Mouse (Mus musculus) MEL (cell line): ENCODE measurements around the gene Nsmf. TPM values are rescaled to one million over a fixed set of nuclear protein-coding genes. Genes with fewer than 3 reads are reported as not detected.

Source experiments
- DNase-seq: peaks from one replicate; pipeline ENCODE4 v3.0.0; 2011; ENCODE audit warnings: low read depth, low spot score
- H3K27ac ChIP-seq: 2 replicates; pipeline ENCODE4 v1.5.1; 2012; ENCODE audit warnings: low read depth, mild to moderate bottlenecking, control low read depth, low read length, moderate library complexity; ENCODE audit not compliant: control insufficient read depth
- H3K27me3 ChIP-seq, 2 experiments: fragments of 150-350 bp in 1 of 2; sonication (generic) in 1 of 2; 2 replicates each; pipeline ENCODE4 v1.6.1; 2012; ENCODE audit warnings: low read length in 2 of 2, mild to moderate bottlenecking in 2 of 2, improper control_type of control experiment in 1 of 2, moderate library complexity in 1 of 2; ENCODE audit not compliant: insufficient read depth in 2 of 2, control insufficient read depth in 1 of 2
- H3K36me3 ChIP-seq, 2 experiments: 2 replicates each; pipeline ENCODE4 v1.6.1; 2012 to 2014; ENCODE audit warnings: low read length in 2 of 2, improper control_type of control experiment in 1 of 2, inconsistent platforms in 1 of 2, mild to moderate bottlenecking in 1 of 2; ENCODE audit not compliant: insufficient read depth in 2 of 2, control insufficient read depth in 1 of 2
- H3K4me1 ChIP-seq, 2 experiments: fragments of 150-350 bp in 1 of 2; sonication (generic) in 1 of 2; 2 replicates each; pipeline ENCODE4 v1.6.1; 2012; ENCODE audit warnings: low read length in 2 of 2, improper control_type of control experiment in 1 of 2, mild to moderate bottlenecking in 1 of 2; ENCODE audit not compliant: insufficient read depth in 2 of 2, control insufficient read depth in 1 of 2
- H3K4me3 ChIP-seq, 2 experiments: fragments of 150-350 bp in 1 of 2; sonication (generic) in 1 of 2; 2 replicates each; pipeline ENCODE4 v1.5.1; 2012; ENCODE audit warnings: low read depth in 2 of 2, low read length in 2 of 2, mild to moderate bottlenecking in 2 of 2, moderate library complexity in 2 of 2, control low read depth in 1 of 2, improper control_type of control experiment in 1 of 2; ENCODE audit not compliant: control insufficient read depth in 1 of 2, insufficient read depth in 1 of 2
- H3K79me2 ChIP-seq: 2 replicates; pipeline ENCODE4 v1.6.1; 2012; ENCODE audit warnings: mild to moderate bottlenecking, low read length, moderate library complexity; ENCODE audit not compliant: control insufficient read depth, poor library complexity, insufficient read depth
- H3K9ac ChIP-seq: 2 replicates; pipeline ENCODE4 v1.6.1; 2012; ENCODE audit warnings: low read depth, mild to moderate bottlenecking, control low read depth, low read length, moderate library complexity; ENCODE audit not compliant: control insufficient read depth, poor library complexity, severe bottlenecking
- H3K9me3 ChIP-seq: fragments of 150-350 bp; sonication (generic); replicated peaks from 2 replicates; pipeline ENCODE4 v1.6.1; 2012; ENCODE audit warnings: mild to moderate bottlenecking, low read length, improper control_type of control experiment, moderate library complexity; ENCODE audit not compliant: insufficient read depth
- BHLHE40 ChIP-seq: IDR thresholded peaks from 2 replicates; pipeline ENCODE4 v1.6.1; 2012; ENCODE audit warnings: low read depth, mild to moderate bottlenecking, inconsistent platforms, low read length, improper control_type of control experiment, borderline replicate concordance
- CTCF ChIP-seq, 3 experiments: IDR thresholded peaks in 2 of 3; conservative IDR thresholded peaks in 1 of 3; 2 replicates each; pipeline ENCODE4 v1.5.1; 2011 to 2012; ENCODE audit warnings: low read length in 3 of 3, low read depth in 2 of 3, mild to moderate bottlenecking in 2 of 3, improper control_type of control experiment in 1 of 3, inconsistent platforms in 1 of 3, mixed read lengths in 1 of 3, moderate library complexity in 1 of 3; ENCODE audit not compliant: control insufficient read depth in 1 of 3, insufficient read depth in 1 of 3, poor library complexity in 1 of 3, severe bottlenecking in 1 of 3
- ETS1 ChIP-seq: IDR thresholded peaks from 2 replicates; pipeline ENCODE4 v1.6.1; 2012; ENCODE audit warnings: low read depth, mild to moderate bottlenecking, inconsistent platforms, low read length, improper control_type of control experiment, moderate library complexity
- GABPA ChIP-seq: IDR thresholded peaks from 2 replicates; pipeline ENCODE4 v1.6.1; 2012; ENCODE audit warnings: low read depth, mild to moderate bottlenecking, inconsistent platforms, low read length, improper control_type of control experiment, moderate library complexity
- GATA1 ChIP-seq: IDR thresholded peaks from 2 replicates; pipeline ENCODE4 v1.6.1; 2011; ENCODE audit warnings: low read depth, low read length, improper control_type of control experiment
- HCFC1 ChIP-seq: IDR thresholded peaks from 2 replicates; pipeline ENCODE4 v1.6.1; 2012; ENCODE audit warnings: low read depth, mild to moderate bottlenecking, inconsistent platforms, low read length, improper control_type of control experiment, moderate library complexity
- JUND ChIP-seq: IDR thresholded peaks from 2 replicates; pipeline ENCODE4 v1.6.1; 2011; ENCODE audit warnings: low read depth, mild to moderate bottlenecking, improper control_type of control experiment, low read length
- KAT2A ChIP-seq: conservative IDR thresholded peaks from 2 replicates; pipeline ENCODE4 v1.6.1; 2012; ENCODE audit warnings: low read depth, low read length, improper control_type of control experiment, inconsistent platforms
- MAFK ChIP-seq: IDR thresholded peaks from 2 replicates; pipeline ENCODE4 v1.6.1; 2011; ENCODE audit warnings: low read depth, mild to moderate bottlenecking, low read length, improper control_type of control experiment, borderline replicate concordance
- MAX ChIP-seq: IDR thresholded peaks from 2 replicates; pipeline ENCODE4 v1.6.1; 2011; ENCODE audit warnings: low read length, improper control_type of control experiment
- MEF2A ChIP-seq: IDR thresholded peaks from 2 replicates; pipeline ENCODE4 v1.6.1; 2014; ENCODE audit warnings: low read depth, mild to moderate bottlenecking, inconsistent platforms, low read length, improper control_type of control experiment; ENCODE audit not compliant: poor library complexity, insufficient replicate concordance, severe bottlenecking; ENCODE audit errors: extremely low read depth
- NRF1 ChIP-seq: IDR thresholded peaks from 2 replicates; pipeline ENCODE4 v1.6.1; 2014; ENCODE audit warnings: low read depth, mild to moderate bottlenecking, inconsistent platforms, low read length, improper control_type of control experiment, moderate library complexity; ENCODE audit not compliant: poor library complexity, insufficient read depth, severe bottlenecking
- POLR2AphosphoS2 ChIP-seq: IDR thresholded peaks from 2 replicates; pipeline ENCODE4 v1.6.1; 2011; ENCODE audit warnings: low read length, improper control_type of control experiment
- POLR2AphosphoS5 ChIP-seq: IDR thresholded peaks from 2 replicates; pipeline ENCODE4 v1.6.1; 2012; ENCODE audit warnings: low read depth, borderline replicate concordance, mild to moderate bottlenecking, inconsistent platforms, low read length, moderate library complexity, mixed read lengths
- RAD21 ChIP-seq: IDR thresholded peaks from 2 replicates; pipeline ENCODE4 v1.6.1; 2011; ENCODE audit warnings: mild to moderate bottlenecking, low read depth, low read length, improper control_type of control experiment
- SIN3A ChIP-seq: IDR thresholded peaks from 2 replicates; pipeline ENCODE4 v1.6.1; 2012; ENCODE audit warnings: low read length, improper control_type of control experiment, inconsistent platforms
- SMC3 ChIP-seq: IDR thresholded peaks from 2 replicates; pipeline ENCODE4 v1.6.1; 2011; ENCODE audit warnings: low read depth, low read length, improper control_type of control experiment
- TBP ChIP-seq: IDR thresholded peaks from 2 replicates; pipeline ENCODE4 v1.8.0; 2011; ENCODE audit warnings: low read depth, low read length, improper control_type of control experiment
- UBTF ChIP-seq: IDR thresholded peaks from 2 replicates; pipeline ENCODE4 v1.6.1; 2012; ENCODE audit warnings: low read depth, mild to moderate bottlenecking, inconsistent platforms, low read length, improper control_type of control experiment, moderate library complexity, borderline replicate concordance; ENCODE audit not compliant: insufficient read depth
- USF2 ChIP-seq, 2 experiments: IDR thresholded peaks; 2 replicates each; pipeline ENCODE4 v1.6.1; 2011 to 2012; ENCODE audit warnings: improper control_type of control experiment in 2 of 2, low read length in 2 of 2, borderline replicate concordance in 1 of 2, inconsistent platforms in 1 of 2, low read depth in 1 of 2, mild to moderate bottlenecking in 1 of 2; ENCODE audit not compliant: insufficient read depth in 1 of 2
- ZC3H11A ChIP-seq: IDR thresholded peaks from 2 replicates; pipeline ENCODE4 v1.6.1; 2012; ENCODE audit warnings: low read depth, mild to moderate bottlenecking, inconsistent platforms, low read length, improper control_type of control experiment
- ZKSCAN1 ChIP-seq: IDR thresholded peaks from 2 replicates; pipeline ENCODE4 v1.6.1; 2012; ENCODE audit warnings: low read depth, mild to moderate bottlenecking, inconsistent platforms, low read length, improper control_type of control experiment, moderate library complexity
- polyA plus RNA-seq, 2 experiments: library from polyadenylated mRNA; stranded (reverse) in 1 of 2; unstranded in 1 of 2; fragments of >175 nt in 1 of 2; fragments of >200 nt in 1 of 2; gene quantifications; 2 replicates each; pipeline versions ENCODE4 v1.2.1 to v1.2.4; 2012; ENCODE audit warnings: low replicate concordance in 2 of 2, low read depth in 1 of 2; ENCODE audit not compliant: insufficient read length in 2 of 2, insufficient read depth in 1 of 2, missing spikeins in 1 of 2
- total RNA-seq: library from RNA; depleted of rRNA; stranded (reverse); fragments of 300-350 nt; gene quantifications from 2 replicates; pipeline ENCODE4 v1.2.3, GENCODE M21; 2012

Gene Nsmf
- total and polyA plus RNA-seq, 3 experiments, result 13.3 to 25.8 TPM; not detected in 1

DNA sequence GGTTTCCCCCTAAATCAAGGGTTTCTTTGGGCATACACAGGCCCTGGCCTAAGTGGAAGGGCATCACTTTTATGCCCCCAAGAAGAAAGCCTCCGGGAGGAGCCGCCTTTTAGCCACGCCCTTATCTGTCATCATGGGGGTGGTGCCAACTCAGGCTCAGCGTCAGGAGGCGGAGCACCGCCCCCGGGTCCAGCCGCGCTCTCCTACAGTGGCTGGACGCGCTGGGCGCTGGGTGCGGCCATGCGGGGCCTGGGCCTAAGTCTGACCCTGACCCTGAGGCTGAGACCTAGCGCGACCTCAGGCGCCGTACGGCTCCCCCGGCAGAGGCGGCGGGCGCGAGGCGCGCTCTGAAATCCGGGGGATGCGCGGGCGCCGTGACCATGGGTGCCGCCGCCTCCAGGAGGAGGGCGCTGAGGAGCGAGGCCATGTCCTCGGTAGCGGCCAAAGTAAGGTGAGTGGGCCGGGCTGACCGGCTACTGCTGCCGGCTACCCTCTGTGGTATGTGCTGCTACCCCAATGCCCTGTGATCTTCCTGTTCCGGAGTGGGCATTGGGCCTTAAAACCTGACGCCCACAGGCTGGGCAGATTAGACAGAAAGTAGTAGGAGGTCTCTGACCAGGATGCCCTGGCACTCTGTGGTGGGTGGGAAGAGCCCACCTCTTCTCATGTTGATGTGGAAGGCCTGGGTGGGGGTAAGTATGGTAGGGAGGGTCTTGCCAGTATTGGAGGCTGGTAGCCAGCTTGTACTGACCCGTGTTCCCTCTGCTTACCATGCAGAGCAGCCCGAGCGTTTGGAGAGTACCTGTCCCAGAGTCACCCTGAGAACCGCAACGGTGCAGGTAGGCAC is at the start of gene Nsmf (continued):
- TF ChIP-seq NRF1 (no peak), MEF2A (no peak), KAT2A (no peak)

DNA sequence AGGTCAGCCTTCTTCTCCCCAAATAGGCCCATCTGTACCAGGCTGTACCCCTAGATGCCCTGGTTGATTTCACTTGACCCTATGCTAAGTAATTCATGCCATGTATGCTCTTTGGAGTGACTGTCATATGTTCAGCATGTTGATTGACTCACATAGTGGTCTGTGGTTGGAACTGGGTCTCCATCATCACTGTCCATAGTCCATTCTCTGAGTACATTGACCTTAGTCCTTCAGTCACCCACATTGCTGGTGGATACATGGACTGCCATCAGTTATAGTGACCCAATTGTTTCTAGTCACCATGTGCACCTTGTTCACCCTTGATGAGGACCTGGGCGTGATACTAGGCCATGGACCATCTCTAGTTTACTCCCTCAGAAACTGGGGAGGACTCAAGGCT is 47.4 kb upstream of the Nsmf start:
- no peak for TF ChIP-seq JUND
- no peak for TF ChIP-seq BHLHE40
- TF ChIP-seq MAX, result no peak
- no peak for TF ChIP-seq ZKSCAN1
- TF ChIP-seq SMC3, result no peak
- no peak for TF ChIP-seq KAT2A
- no peak for TF ChIP-seq UBTF
- no peak for TF ChIP-seq GABPA
- no peak for TF ChIP-seq POLR2AphosphoS2
- no peak for TF ChIP-seq USF2 (IDR thresholded peaks at IDR 0.05; ENCODE audit: borderline replicate concordance in 1 of 2, insufficient read depth in 1 of 2, low read depth in 1 of 2, low read length in 2 of 2)
- no peak for TF ChIP-seq ETS1
- no peak for TF ChIP-seq SIN3A
- H3K27me3 ChIP-seq, result no peaks in the 10 kb centered on the region
- H3K27ac ChIP-seq, result no peak overlapping the region
- no peak for DNase-seq
- H3K9me3 ChIP-seq, result no peaks in the 10 kb centered on the region
- no peak overlapping the region for H3K4me3 ChIP-seq
- no peaks in the 10 kb centered on the region for H3K36me3 ChIP-seq
- no peaks in the 10 kb centered on the region for H3K79me2 ChIP-seq
- no peaks in the 10 kb centered on the region for H3K4me1 ChIP-seq
- no peak overlapping the region for H3K9ac ChIP-seq

DNA sequence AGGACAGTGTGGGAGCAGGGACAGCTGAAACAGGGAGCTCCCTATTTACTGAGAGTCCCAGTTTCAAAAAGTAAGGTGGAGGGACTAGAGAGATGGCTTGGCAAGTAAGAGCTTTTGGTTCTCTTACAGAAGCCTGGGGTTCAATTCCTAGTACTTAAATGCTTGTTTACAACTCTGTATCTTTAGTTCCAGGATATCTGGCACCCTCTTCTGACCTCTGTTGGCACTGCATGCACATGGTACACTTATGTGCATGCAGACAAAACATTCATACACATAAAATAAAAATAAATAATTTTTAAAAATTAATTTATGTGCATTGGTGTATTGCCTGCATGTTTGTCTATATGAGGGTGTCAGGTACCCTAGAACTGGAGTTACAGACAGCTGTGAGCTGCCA is 45.9 kb upstream of the Nsmf start:
- Histone ChIP-seq H3K27me3 (no peaks in the 10 kb centered on the region), H3K27ac (no peak overlapping the region), H3K36me3 (no peaks in the 10 kb centered on the region), H3K9me3 (no peaks in the 10 kb centered on the region), H3K79me2 (no peaks in the 10 kb centered on the region), H3K4me3 (no peak overlapping the region)
- TF ChIP-seq GATA1 (no peak), MAFK (no peak), ETS1 (no peak), CTCF (IDR thresholded peaks at IDR 0.05 in 2 of 3, conservative IDR thresholded peaks at IDR 0.05 in 1 of 3; ENCODE audit: control insufficient read depth in 1 of 3, insufficient read depth in 1 of 3, low read depth in 2 of 3, low read length in 3 of 3, poor library complexity in 1 of 3, severe bottlenecking in 1 of 3) (peak; percentile 39 to 64 (median 41)), POLR2AphosphoS5 (no peak), ZC3H11A (peak; percentile 33), HCFC1 (no peak), TBP (no peak), SMC3 (peak; percentile 53; the same call in 1 of the 2 replicates), USF2 (IDR thresholded peaks at IDR 0.05; ENCODE audit: borderline replicate concordance in 1 of 2, insufficient read depth in 1 of 2, low read depth in 1 of 2, low read length in 2 of 2) (no peak), RAD21 (peak; percentile 74)
- TF ChIP-seq, all 39 proteins: peak for 4
- DNase-seq, result peak; percentile 57
- Histone ChIP-seq H3K4me1 (no peaks in the 10 kb centered on the region), H3K9ac (no peak overlapping the region)
